Mouse (Mus musculus) bone marrow, adult 2 months (tissue): ENCODE data around the gene Gm17364. TPM values are rescaled to one million over a fixed set of nuclear protein-coding genes. Genes with fewer than 3 reads are reported as not detected.

Experiments used
- H3K27ac ChIP-seq: fragments of 200-500 bp; 2 replicates; pipeline ENCODE4 v1.5.1; 2012; ENCODE audit warnings: low read depth, mild to moderate bottlenecking, control low read depth, inconsistent platforms, low read length; ENCODE audit not compliant: control insufficient read depth, poor library complexity, insufficient read depth
- H3K4me1 ChIP-seq: fragments of 200-500 bp; 2 replicates; pipeline ENCODE4 v1.6.1; 2011; ENCODE audit warnings: low read length; ENCODE audit not compliant: control insufficient read depth, insufficient read depth
- H3K4me3 ChIP-seq: fragments of 200-500 bp; replicated peaks from 2 replicates; pipeline ENCODE3; 2011; ENCODE audit warnings: mild to moderate bottlenecking, low read depth, low read length, control low read depth; ENCODE audit not compliant: control insufficient read depth
- CTCF ChIP-seq: fragments of 200-500 bp; IDR thresholded peaks from 2 replicates; pipeline ENCODE4 v1.5.1; 2011; ENCODE audit warnings: low read length, control low read depth; ENCODE audit not compliant: control insufficient read depth, insufficient read depth
- POLR2A ChIP-seq: fragments of 200-500 bp; IDR thresholded peaks from 2 replicates; pipeline ENCODE4 v1.6.1; 2011; ENCODE audit warnings: low read depth, mild to moderate bottlenecking, control low read depth, low read length, borderline replicate concordance; ENCODE audit not compliant: control insufficient read depth
- WGBS: fragments of 180-500 bp; shearing (Covaris S2); methylation state at CpG from one replicate; pipeline ENCODE4 v1.1.7; 2018; 5-methylcytosine and 5-hydroxymethylcytosine counted together
- polyA plus RNA-seq: library from polyadenylated mRNA; stranded (reverse); fragments of >200 nt; gene quantifications from 2 replicates; pipeline ENCODE4 v1.2.4, GENCODE M21; 2011; ENCODE audit warnings: low replicate concordance; ENCODE audit not compliant: missing spikeins, insufficient read depth, insufficient read length

Gene Gm17364
- polyA plus RNA-seq, 1 experiment: not detected

DNA sequence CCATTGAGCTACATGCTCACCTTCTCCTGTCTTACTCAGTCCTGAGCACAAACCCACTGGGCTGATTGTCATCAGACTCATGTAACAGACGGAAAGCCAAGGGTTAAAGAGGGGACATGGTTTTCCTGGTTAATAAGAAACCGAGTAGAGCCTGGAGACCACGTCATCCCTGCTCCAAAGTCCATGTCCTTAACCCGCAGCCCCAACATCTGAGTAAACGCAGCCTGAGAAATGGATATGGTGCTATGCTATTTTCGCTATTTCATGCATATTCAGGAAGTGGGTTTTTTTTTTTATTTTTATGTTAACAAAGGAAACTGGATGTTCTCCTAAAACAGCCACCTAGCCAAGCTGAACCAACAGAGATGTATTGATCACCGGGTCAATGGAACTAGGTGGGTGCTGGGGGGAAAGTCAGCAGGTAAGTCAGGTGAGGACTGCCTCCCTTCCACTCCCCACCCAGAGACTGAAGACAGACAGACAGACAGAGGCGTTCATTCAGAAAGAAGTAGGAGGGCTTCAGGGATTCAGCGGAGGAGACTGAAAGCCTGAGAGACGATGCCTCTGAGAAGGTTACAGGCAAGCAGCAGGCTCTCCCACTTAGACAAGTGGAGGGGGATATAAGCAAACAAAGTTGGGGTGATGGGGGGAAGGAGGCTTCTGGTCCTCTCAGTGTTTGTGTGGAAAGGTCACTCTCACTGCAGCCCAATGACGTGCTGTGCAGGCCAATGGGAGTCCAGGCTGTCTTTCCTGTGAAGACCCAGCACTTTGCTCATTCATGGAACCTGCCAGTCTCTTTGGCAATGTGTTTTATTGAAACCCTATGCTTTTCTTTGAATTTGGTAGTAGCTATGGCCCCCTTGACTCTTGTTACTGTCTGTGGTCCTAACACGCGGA lies 37.7 kb downstream of the Gm17364 start:
- no peak overlapping the region for H3K4me3 ChIP-seq
- TF ChIP-seq CTCF: no peak
- TF ChIP-seq POLR2A: no peak
- H3K4me1 ChIP-seq: no peaks in the 10 kb centered on the region
- WGBS: 39% methylated on average over 13 of the region's 13 CpGs
- no peak overlapping the region for H3K27ac ChIP-seq

DNA sequence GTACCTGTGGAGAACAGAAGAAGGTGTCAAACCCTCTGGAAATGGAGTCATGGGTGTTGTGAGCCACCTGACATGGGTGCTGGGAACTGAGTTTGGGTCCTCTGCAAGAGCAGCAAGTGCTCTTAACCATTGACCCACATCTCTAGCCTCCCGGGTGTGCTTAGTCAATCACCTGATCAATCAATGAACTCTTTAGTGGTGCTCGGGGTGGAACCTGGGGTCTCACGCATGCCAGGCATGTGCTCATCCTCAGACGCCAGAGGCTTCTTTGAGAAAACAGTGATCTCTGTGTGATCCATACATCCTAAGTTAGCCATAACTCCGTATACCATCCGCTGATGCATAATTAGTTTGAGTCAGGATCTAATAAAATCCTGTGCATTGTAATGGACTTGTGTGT lies 38.6 kb downstream of the Gm17364 start:
- TF ChIP-seq CTCF: no peak
- H3K4me3 ChIP-seq: no peak overlapping the region
- H3K4me1 ChIP-seq: no peaks in the 10 kb centered on the region; the same call in 1 of the 2 replicates
- H3K27ac ChIP-seq: no peak overlapping the region
- 87% methylated on average over 6 of the region's 6 CpGs for WGBS

- WGBS: 86% methylated on average over 7 of the region's 7 CpGs
- TF ChIP-seq CTCF: no peak
- TF ChIP-seq POLR2A: no peak
- Histone ChIP-seq H3K4me1 (no peaks in the 10 kb centered on the region; the same call in 1 of the 2 replicates), H3K27ac (no peak overlapping the region), H3K4me3 (no peak overlapping the region)
Measured at GRCm38 (mm10) chr13:41233241-41233640, 40.5 kb downstream of the Gm17364 start.

- 88% methylated on average over 15 of the region's 15 CpGs for WGBS
- H3K4me3 ChIP-seq: no peak overlapping the region
- no peak for TF ChIP-seq CTCF
- no peak for TF ChIP-seq POLR2A
- H3K4me1 ChIP-seq: no peaks in the 10 kb centered on the region; the same call in 1 of the 2 replicates
- H3K27ac ChIP-seq: no peak overlapping the region
Measured at GRCm38 (mm10) chr13:41232209-41232608, 41.6 kb downstream of the Gm17364 start.

GRCm38 (mm10) chr13:41231389-41231983 lies 42.3 kb downstream of the Gm17364 start:
- TF ChIP-seq CTCF: no peak
- no peak for TF ChIP-seq POLR2A
- Histone ChIP-seq H3K27ac (no peak overlapping the region), H3K4me1 (no peaks in the 10 kb centered on the region; the same call in 1 of the 2 replicates), H3K4me3 (no peak overlapping the region)
- WGBS: 88% methylated on average over 12 of the region's 12 CpGs

- TF ChIP-seq POLR2A: no peak
- TF ChIP-seq CTCF: no peak
- Histone ChIP-seq H3K4me1 (no peaks in the 10 kb centered on the region; the same call in 1 of the 2 replicates), H3K27ac (no peak overlapping the region), H3K4me3 (no peak overlapping the region)
- WGBS: 26% methylated on average over 5 of the region's 5 CpGs
Measured at GRCm38 (mm10) chr13:41230256-41230655, 43.5 kb downstream of the Gm17364 start.

DNA sequence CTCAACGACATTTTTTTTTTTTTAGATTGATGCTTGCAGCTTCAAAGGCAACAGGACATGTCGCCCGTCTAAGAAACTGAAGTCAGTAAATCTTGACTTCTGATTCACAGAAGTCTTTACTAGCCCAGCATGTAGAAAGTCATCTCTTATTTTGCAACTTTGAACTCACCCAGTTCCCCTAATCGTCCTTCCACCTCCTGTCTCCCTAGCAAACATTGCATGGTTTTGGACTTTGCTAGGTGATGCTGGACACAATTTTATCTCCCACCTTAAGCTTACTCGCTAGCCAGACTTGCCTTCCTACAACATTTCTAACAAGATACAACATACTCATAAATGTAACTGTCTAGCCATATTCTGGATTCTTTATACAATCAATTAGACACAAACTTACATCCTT lies 45.7 kb downstream of the Gm17364 start:
- TF ChIP-seq POLR2A: no peak
- no peak for TF ChIP-seq CTCF
- 64% methylated on average over 5 of the region's 5 CpGs for WGBS
- H3K27ac ChIP-seq: no peak overlapping the region
- H3K4me1 ChIP-seq: no peaks in the 10 kb centered on the region; the same call in 1 of the 2 replicates
- H3K4me3 ChIP-seq: no peak overlapping the region

DNA sequence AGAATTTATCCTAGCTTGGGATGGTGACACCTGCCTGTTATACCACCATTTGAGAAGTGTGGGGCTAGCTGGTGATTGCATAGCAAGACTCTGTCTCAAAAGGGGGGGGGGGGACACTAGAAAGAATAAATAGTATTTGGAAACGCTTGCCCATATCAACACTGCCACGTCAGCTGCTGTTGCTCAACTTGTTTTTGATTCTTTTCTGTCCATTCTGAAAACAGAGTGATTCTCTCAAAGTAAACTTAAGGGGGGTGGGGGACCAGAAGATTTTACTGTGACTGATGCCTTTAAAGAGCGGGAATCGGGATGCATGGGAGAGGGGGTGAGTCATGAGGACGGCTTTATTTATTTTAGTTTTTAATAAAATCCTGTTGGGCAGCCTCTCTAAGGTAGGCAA lies 47.3 kb downstream of the Gm17364 start:
- H3K4me1 ChIP-seq: no peaks in the 10 kb centered on the region; the same call in 1 of the 2 replicates
- WGBS: 71% methylated on average over 5 of the region's 5 CpGs
- H3K27ac ChIP-seq: no peak overlapping the region
- no peak overlapping the region for H3K4me3 ChIP-seq
- TF ChIP-seq CTCF: no peak
- TF ChIP-seq POLR2A: no peak

Other genes with a start within 250 kb of the Gm17364 start
- not detected in 2 replicates for gene Mak, start 194.3 kb downstream of the Gm17364 start, polyA plus RNA-seq
- not detected in 2 replicates for gene Gcm2, start 162.9 kb downstream of the Gm17364 start, polyA plus RNA-seq
- gene Sycp2l, start 159.7 kb downstream of the Gm17364 start, polyA plus RNA-seq: not detected in 2 replicates
- 0.25 and 2.3 TPM in 2 replicates for gene Elovl2, start 53.6 kb downstream of the Gm17364 start, polyA plus RNA-seq
- 3.6 and 7.0 TPM in 2 replicates for gene Smim13, start 24.1 kb downstream of the Gm17364 start, polyA plus RNA-seq
- 10.9 and 26.5 TPM in 2 replicates for gene Nedd9, start 213.4 kb upstream of the Gm17364 start, polyA plus RNA-seq